Mouse (Mus musculus): ENCODE measurements around the gene Jmjd1c. TPM values are rescaled to one million over a fixed set of nuclear protein-coding genes. Genes with fewer than 3 reads are reported as not detected.

Gene Jmjd1c
- total RNA-seq, 1 experiment from 2014 or later: 333 TPM

- no peak for ATAC-seq (ENCODE audit: extremely low read depth, insufficient number of reproducible peaks, low FRiP score, poor library complexity, severe bottlenecking)
Observed at GRCm38 (mm10) chr10:67207931-67208330, 112.0 kb downstream of the Jmjd1c start.

- ATAC-seq (ENCODE audit: extremely low read depth, insufficient number of reproducible peaks, low FRiP score, poor library complexity, severe bottlenecking): peak; percentile 28; the same call in 1 of the 2 replicates
Observed at GRCm38 (mm10) chr10:67209916-67210675, 114.2 kb downstream of the Jmjd1c start.

DNA sequence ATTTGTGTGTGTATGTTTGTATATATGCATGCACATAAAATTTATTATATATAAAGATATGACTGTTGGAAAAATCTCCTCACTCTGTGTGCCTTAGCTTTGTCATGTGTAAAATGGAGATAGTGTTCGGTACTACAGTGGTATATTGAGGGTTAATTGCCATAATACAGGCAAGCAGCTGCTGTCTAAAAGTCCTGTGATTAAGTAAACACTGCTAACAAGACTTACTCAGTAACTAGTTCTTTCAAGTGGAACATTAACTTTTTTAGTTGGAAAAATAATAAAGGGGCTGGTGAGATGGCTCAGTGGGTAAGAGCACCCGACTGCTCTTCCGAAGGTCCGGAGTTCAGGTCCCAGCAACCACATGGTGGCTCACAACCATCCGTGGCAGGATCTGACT lies 116.1 kb downstream of the Jmjd1c start:
- ATAC-seq (ENCODE audit: extremely low read depth, insufficient number of reproducible peaks, low FRiP score, poor library complexity, severe bottlenecking): no peak

DNA sequence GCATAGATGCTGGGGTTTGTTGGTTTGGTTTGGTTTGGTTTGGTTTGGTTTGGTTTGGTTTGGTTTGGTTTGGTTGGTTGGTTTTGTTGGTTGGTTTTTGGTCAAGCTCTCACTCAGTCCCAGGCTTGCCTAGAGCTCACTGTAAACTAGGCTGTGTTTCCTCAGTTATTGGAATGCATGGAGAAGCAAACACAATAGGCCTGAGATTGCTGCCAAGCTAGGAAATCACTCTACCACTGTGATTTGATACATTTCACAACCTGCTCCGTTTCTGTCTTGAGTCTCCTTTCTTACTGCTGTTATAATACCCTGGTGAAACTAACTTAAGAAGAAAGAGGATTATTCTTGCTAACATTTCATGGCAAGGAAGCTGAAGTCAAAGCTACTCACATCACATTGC lies 117.8 kb downstream of the Jmjd1c start:
- no peak for ATAC-seq (ENCODE audit: extremely low read depth, insufficient number of reproducible peaks, low FRiP score, poor library complexity, severe bottlenecking)

GRCm38 (mm10) chr10:67215133-67215532 lies 119.2 kb downstream of the Jmjd1c start:
- ATAC-seq (ENCODE audit: extremely low read depth, insufficient number of reproducible peaks, low FRiP score, poor library complexity, severe bottlenecking): 0 out of 2 replicates have a peak, but pooled peaks have one; percentile 23

- no peak for ATAC-seq (ENCODE audit: extremely low read depth, insufficient number of reproducible peaks, low FRiP score, poor library complexity, severe bottlenecking)
Observed at GRCm38 (mm10) chr10:67216872-67217271, 120.9 kb downstream of the Jmjd1c start.

DNA sequence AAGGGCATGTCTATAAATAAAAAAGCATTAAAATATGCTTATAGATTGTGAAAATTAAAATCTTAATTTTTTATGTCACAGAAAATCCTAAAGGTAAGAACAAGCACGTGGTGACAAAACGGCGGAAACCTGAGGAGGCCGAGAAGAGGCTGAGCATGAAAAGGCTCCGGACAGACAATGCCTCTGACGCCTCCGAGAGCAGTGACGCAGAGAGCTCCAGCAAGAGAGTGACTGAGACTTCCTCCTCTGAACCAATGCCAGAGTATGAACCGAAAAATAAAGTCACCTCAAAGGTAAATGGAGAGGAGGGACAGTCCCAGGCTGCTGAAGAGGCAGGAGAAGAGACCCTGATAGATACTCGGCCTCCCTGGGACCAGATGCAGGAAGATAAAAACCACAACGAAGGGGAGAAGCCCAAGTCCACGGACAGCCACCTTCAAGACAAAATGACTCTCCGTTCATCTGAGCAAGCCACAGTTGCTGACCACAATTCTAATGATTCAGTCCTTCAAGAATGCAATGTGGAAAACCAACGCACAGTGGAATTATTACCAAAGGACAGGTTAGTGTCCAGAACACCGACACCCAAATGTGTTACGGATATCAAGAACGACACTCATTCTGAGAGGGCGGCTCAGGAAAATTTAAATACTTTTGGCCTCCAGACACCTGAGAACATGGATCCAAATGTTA lies 123.1 kb downstream of the Jmjd1c start:
- no peak for ATAC-seq (ENCODE audit: extremely low read depth, insufficient number of reproducible peaks, low FRiP score, poor library complexity, severe bottlenecking)

- ATAC-seq (ENCODE audit: extremely low read depth, insufficient number of reproducible peaks, low FRiP score, poor library complexity, severe bottlenecking): no peak
Observed at GRCm38 (mm10) chr10:67220251-67220650, 124.3 kb downstream of the Jmjd1c start.

DNA sequence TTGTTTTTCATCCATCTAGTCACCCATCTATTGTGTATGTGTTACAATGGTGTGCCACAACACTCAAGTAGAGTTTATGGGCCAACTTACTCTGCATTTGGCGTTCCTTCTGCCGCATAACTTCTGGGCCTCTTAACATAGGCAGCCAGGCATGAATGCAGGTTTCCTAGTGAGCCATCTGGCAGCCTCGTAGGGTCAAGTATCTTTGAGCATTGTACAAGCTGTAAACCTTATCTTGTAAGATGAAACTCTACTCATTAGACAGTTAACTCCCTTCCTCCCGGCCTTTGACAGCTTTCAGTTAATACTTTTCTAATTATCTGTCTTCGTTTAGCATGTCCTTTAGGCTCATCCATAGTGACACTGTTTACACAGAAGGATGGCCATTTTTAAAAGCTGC lies 125.4 kb downstream of the Jmjd1c start:
- ATAC-seq (ENCODE audit: extremely low read depth, insufficient number of reproducible peaks, low FRiP score, poor library complexity, severe bottlenecking): no peak

DNA sequence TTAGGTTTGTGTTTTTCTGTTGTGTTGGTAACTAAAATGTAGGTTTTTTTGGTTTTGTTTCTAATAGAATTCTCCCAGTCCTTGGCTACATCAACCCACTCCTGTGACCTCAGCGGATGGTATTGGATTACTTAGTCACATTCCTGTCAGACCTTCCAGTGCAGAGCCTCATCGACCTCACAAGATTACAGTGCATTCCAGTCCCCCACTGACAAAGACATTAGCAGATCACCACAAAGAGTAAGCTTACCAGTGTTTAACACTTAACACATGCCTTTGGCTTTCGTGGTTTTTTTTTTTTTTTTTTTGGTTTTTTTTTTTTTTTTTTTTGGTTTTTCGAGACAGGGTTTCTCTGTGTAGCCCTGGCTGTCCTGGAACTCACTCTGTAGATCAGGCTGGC lies 128.0 kb downstream of the Jmjd1c start:
- ATAC-seq (ENCODE audit: extremely low read depth, insufficient number of reproducible peaks, low FRiP score, poor library complexity, severe bottlenecking): no peak

DNA sequence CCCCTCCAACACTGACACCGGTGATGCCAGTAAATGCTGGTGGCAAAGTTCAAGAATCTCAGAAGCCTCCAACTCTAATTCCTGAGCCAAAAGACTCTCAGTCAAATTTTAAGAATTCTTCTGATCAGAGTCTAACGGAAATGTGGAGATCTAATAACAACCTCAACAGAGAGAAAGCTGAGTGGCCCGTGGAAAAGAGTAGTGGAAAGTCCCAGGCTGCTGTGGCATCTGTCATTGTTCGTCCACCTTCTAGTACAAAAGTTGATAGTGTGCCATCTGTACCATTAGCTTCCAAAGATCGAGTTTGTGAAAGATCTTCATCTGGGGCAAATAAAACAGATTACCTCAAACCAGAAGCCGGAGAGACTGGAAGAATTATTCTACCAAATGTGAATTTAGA lies 129.6 kb downstream of the Jmjd1c start:
- no peak for ATAC-seq (ENCODE audit: extremely low read depth, insufficient number of reproducible peaks, low FRiP score, poor library complexity, severe bottlenecking)

DNA sequence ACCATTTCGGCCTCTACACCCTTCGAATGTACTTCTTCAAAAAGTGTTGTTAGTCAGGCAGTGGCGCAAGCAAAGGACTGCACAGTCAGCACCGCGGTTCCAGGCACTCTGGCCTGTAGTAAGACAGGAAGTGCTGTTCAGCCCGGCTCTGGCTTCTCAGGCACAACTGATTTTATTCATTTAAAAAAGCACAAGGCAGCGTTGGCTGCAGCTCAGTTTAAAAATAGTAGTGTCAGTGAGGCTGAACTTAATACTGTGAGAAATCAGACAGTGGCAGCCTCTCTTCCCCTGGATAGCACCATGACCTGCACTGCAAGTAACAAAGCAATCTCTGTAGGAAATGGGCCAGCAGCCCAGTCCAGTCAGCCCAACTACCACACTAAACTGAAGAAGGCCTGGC lies 130.2 kb downstream of the Jmjd1c start:
- peak; percentile 77 for ATAC-seq (ENCODE audit: extremely low read depth, insufficient number of reproducible peaks, low FRiP score, poor library complexity, severe bottlenecking)

- ATAC-seq (ENCODE audit: extremely low read depth, insufficient number of reproducible peaks, low FRiP score, poor library complexity, severe bottlenecking): no peak
Observed at GRCm38 (mm10) chr10:67226543-67226942, 130.6 kb downstream of the Jmjd1c start.

GRCm38 (mm10) chr10:67230439-67230838 lies 134.5 kb downstream of the Jmjd1c start:
- ATAC-seq (ENCODE audit: extremely low read depth, insufficient number of reproducible peaks, low FRiP score, poor library complexity, severe bottlenecking): no peak

- ATAC-seq (ENCODE audit: extremely low read depth, insufficient number of reproducible peaks, low FRiP score, poor library complexity, severe bottlenecking): peak; percentile 48; the same call in 1 of the 2 replicates
Observed at GRCm38 (mm10) chr10:67247145-67247544, 151.2 kb downstream of the Jmjd1c start.

DNA sequence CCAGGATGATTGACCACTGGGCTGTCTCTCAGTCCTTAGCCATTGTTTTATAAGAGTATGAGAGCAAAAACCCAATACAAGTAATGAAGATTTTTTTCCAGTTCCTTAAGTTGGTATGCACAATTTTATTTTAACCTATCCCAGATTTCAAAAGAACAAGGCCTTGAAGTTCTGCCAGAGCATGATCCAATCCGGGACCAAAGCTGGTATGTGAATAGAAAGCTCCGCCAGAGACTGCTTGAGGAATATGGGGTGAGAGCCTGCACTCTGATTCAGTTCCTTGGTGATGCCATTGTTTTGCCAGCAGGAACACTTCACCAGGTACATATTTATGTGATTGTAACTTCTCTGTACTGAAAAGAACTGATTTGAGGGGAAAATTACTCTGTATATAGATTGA lies 153.6 kb downstream of the Jmjd1c start:
- ATAC-seq (ENCODE audit: extremely low read depth, insufficient number of reproducible peaks, low FRiP score, poor library complexity, severe bottlenecking): no peak

- no peak for ATAC-seq (ENCODE audit: extremely low read depth, insufficient number of reproducible peaks, low FRiP score, poor library complexity, severe bottlenecking)
Observed at GRCm38 (mm10) chr10:67250846-67251245, 154.9 kb downstream of the Jmjd1c start.

- no peak for ATAC-seq (ENCODE audit: extremely low read depth, insufficient number of reproducible peaks, low FRiP score, poor library complexity, severe bottlenecking)
Observed at GRCm38 (mm10) chr10:67252353-67252752, 156.4 kb downstream of the Jmjd1c start.

DNA sequence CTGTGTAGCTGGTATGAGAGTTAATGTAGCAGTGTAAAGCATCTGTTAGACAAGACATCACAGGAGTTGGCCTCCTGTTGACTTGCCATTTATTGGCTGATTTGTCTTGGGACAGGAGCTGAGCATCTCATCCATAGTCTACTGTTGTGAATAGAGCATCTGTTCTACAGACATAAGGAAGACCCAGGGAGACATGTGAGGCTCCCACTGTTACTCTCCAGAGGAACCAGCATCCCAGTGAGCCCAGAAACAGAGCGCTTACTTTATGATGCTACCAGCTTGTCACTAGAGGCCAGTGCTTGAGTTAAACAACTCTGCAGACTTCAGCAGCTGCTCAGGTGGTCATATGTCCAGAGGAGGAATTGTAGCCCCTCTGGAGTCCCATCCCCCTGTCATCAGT lies 157.2 kb downstream of the Jmjd1c start:
- ATAC-seq (ENCODE audit: extremely low read depth, insufficient number of reproducible peaks, low FRiP score, poor library complexity, severe bottlenecking): no peak

GRCm38 (mm10) chr10:67264852-67265251 lies 168.9 kb downstream of the Jmjd1c start:
- no peak for ATAC-seq (ENCODE audit: extremely low read depth, insufficient number of reproducible peaks, low FRiP score, poor library complexity, severe bottlenecking)

All from neutrophil, adult 5-6 weeks (primary cell).